Mouse (Mus musculus) G1E (cell line): ENCODE results near the gene Lce3a.

ENCODE experiments used
- CTCF ChIP-seq: IDR thresholded peaks from 2 replicates; pipeline ENCODE4 v1.5.1; 2012; ENCODE audit warnings: low read depth, low read length, inconsistent platforms, mixed read lengths
- GATA1 ChIP-seq: IDR thresholded peaks from 2 replicates; pipeline ENCODE4 v1.6.1; 2012; ENCODE audit warnings: borderline replicate concordance, low read length, inconsistent platforms, mixed read lengths
- POLR2AphosphoS5 ChIP-seq: IDR thresholded peaks from 2 replicates; pipeline ENCODE4 v1.6.1; 2012; ENCODE audit warnings: low read depth, low read length, inconsistent platforms; ENCODE audit not compliant: insufficient replicate concordance
- TAL1 ChIP-seq: conservative IDR thresholded peaks from 2 replicates; pipeline ENCODE4 v1.6.1; 2012; ENCODE audit warnings: low read depth, low read length, inconsistent platforms, mixed read lengths

- TF ChIP-seq CTCF (no peak), POLR2AphosphoS5 (no peak), GATA1 (no peak), TAL1 (no peak)
These were observed 18.2 kb upstream of the Lce3a start, which contains the start of gene Lce3c for GRCm38 (mm10) chr3:92944186-92944585.
